Mouse (Mus musculus) telencephalon, adult 2 months (tissue): ENCODE data around the gene Clic1.
"Not testable (repeated sequence)": the region's sequence is repeated elsewhere in the genome, so short reads cannot be mapped to it uniquely, and the experiment has no call there.

ENCODE experiments used
- DNase-seq: peaks from one replicate; pipeline ENCODE4 v3.0.0-alpha.2; 2011; ENCODE audit warnings: low read depth, low spot score

Clic1 gene

GRCm38 (mm10) chr17:35049561-35050016 is at the start of gene Clic1:
Gene Clic1 (plus strand): TSS chr17:35049966.
- no peak for DNase-seq

GRCm38 (mm10) chr17:35000717-35001451 is 48.9 kb upstream of the Clic1 start, which contains the start of gene Vars:
Gene Vars (plus strand): TSS chr17:35000987.
- no peak for DNase-seq

DNA sequence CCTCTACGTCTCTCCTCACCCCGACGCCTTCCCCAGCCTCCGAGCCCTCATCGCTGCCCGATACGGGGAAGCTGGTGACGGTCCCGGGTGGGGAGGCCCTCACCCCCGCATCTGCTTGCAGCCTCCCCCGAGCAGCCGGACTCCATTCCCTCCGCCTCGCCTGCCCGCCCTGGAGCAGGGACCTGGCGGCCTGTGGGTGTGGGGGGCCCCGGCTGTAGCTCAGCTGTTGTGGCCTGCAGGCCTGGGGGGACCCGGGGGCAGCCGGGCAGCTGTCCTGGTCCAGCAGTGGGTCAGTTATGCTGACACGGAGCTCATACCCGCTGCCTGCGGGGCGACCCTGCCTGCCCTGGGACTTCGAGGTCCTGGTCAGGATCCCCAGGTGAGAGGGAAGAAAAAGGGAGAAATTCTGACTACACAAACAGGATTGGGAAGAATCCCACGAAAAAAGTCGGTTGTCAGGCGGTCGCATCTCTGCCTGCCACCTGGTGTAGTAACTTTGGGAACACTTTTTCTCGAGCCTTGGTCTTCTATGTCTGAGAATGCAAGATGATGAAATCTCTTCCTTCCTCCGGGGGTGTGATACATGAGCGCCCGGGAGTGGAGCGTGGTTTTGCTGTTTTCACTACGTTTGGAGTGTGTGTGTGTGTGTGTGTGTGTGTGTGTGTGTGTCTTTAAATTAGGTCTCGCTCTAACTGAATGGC is 48.2 kb upstream of the Clic1 start:
- no peak for DNase-seq

DNA sequence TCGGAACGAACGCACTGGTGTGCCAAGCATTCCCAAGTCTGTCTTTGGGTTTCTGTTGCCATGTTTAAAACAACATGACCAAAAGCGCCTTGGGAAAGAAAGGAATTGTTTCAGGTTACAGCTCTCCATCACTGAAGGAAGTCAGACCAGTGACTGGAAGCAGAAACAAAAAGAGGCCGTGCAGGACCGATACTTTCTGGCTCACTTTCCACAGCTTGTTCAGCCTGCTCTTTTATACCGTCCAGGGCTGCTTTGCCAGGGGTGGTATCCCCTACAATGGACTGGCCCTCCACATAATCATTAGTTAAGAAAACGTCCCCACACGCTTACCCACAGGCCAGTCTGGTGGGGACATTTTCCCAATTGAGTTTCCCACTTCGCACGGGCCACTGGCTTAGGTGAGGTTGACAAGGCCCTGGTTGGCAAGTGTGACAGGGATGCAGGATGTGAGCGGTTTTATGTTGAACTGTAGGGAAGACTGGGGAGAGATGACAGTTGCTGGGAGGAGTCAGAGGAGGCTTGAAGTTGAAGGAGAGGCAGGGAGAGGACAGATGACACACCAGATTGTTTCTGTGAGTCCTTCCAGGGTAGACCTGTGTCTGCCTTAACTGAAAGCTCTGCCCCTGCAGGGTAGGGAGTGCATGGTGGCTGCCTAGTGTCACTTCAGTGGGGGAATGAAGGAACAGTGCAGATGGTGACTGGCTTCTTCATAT is 47.5 kb upstream of the Clic1 start:
- no peak for DNase-seq

DNA sequence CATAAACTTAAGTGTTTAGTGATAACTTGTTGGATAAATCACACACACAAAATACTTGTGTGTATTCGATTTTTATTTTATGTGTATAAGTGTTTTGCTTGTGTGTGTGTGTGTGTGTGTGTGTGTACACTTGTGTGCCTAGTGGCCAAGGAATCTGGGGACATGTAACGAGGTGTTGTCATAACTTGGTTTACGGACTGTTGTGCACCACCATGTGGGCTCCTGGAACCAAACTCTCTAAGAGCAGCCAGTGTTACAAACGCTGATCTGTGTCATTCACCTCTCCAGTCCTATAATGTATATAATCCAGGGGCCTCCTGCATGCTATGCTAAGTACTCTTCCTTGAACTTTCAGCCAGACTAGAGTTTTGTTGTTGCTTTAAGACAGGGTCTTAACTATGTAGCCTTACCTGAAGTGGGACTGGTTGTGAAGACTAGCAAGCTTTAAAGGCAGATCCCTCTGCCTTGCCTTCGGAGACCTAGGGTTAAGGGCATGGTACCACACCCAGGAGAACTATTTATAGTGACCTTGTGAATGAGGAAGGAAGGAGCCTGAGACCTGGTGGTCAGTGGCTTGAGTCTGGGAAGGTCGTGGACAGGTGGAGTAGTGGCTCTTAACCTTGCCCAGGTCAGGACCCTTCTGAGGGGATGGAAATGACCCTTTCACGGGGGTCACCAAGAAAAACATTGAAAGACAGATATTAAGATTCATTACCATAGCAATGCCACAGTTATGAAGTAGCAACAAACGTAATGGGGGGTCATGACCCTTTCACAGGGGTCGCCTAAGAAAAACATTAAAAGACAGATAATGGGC is 46.5 kb upstream of the Clic1 start:
- no peak for DNase-seq

GRCm38 (mm10) chr17:35004075-35004717 is 45.6 kb upstream of the Clic1 start:
- no peak for DNase-seq

DNA sequence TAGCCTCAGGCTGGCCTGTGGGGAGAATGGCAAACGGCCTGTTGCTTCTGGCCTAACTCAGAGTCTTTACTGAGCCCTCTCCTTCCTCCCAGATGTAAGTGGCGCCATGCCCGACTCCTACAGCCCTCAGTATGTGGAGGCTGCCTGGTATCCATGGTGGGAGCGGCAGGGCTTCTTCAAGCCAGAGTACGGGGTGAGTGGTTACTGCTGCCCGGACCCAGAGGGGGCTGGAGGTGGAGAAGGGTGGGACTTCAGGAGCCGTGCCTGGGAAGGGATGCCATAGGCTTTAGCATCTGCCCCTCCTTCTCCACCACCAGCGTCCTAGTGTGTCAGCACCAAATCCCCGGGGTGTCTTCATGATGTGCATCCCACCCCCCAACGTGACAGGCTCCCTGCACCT is 44.6 kb upstream of the Clic1 start:
- DNase-seq, result no peak

GRCm38 (mm10) chr17:35005902-35006301 is 43.9 kb upstream of the Clic1 start:
- DNase-seq, result not testable (repeated sequence)

DNA sequence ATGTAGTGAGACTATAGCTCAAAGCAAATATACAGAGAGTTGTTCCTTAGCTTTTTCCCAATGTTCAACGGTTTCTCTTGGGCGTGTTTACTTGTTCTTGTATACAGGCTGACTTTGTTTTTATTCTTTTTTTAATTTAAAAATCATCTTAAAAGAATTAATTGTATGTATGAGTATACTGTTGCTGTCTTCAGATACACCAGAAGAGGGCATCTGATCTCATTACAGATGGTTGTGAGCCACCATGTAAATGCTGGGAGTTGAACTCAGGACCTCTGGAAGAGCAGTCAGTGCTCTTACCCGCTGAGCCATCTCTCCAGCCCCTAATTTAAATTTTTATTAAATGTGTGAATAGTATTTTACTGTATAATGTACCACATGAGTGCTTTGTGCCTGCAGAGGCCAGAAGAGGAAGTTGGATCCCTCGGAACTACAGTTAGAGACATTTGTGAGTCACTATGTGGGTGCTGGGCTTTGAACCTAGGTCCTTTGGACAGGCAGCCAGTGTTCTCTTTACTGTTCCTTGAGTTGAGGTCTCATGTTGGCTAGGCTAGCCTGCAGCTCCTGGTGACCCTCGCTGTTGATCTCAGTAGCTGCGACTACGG is 42.3 kb upstream of the Clic1 start:
- DNase-seq, result no peak

DNA sequence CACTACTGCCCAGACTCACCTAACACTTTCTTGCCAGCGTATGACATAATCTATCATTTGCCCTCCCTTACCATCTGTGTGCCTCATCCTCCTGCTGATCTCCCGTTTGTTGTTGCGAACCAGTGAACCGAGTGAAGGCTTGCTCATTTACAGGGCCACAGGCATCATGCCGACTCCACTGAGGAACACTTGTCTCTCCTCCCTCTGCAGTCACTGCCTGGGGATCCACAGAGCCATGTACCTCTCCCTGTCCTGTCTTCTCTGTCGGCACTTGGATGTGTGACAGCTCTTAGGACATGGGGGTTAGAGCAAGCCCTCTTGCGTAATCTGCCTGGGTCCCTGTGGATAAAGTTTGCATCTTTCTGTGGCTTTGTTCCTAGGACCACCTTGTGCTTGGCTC is 40.2 kb upstream of the Clic1 start:
- DNase-seq, result no peak

DNA sequence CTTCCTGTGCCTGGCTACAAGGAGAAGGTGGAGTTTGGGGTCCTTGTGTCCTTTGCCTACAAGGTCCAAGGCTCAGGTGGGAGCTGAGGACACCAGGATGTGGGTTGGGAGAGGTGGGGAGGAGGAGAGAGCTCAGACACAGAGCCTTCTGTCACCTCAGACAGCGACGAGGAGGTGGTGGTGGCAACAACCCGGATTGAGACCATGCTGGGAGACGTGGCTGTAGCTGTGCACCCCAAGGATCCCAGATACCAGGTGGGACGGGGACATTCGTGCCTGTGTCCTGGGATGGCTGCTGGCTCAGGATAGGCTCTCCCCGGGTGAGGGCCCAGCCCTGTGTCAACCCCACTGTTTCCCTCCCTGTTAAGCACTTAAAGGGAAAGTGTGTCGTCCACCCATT is 38.3 kb upstream of the Clic1 start:
- no peak for DNase-seq

- no peak for DNase-seq
These were observed 37.3 kb upstream of the Clic1 start for GRCm38 (mm10) chr17:35012430-35012829.

DNA sequence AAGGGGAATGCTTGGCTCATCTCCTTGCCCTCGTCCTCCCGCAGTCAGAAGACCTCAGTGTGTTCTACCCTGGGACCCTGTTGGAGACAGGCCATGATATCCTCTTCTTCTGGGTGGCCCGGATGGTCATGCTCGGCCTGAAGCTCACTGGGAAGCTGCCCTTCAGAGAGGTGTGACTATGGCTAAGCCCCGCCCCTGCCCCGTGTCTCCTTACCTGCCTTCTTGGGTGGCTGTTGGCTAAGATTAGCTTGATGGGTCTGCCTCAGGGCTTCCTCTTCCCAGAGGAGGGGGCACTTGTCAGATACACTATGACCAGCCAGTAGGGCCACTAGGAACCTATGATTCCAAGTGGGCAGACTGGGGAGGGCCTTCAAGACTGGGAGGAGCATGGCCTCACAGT is 36.5 kb upstream of the Clic1 start:
- DNase-seq, result no peak

- no peak for DNase-seq
These were observed 34.5 kb upstream of the Clic1 start for GRCm38 (mm10) chr17:35015296-35015695.

- DNase-seq, result no peak
These were observed 33.4 kb upstream of the Clic1 start, which contains the start of gene Vwa7 for GRCm38 (mm10) chr17:35016376-35016775. Gene Vwa7 (plus strand): TSS chr17:35016579.

DNA sequence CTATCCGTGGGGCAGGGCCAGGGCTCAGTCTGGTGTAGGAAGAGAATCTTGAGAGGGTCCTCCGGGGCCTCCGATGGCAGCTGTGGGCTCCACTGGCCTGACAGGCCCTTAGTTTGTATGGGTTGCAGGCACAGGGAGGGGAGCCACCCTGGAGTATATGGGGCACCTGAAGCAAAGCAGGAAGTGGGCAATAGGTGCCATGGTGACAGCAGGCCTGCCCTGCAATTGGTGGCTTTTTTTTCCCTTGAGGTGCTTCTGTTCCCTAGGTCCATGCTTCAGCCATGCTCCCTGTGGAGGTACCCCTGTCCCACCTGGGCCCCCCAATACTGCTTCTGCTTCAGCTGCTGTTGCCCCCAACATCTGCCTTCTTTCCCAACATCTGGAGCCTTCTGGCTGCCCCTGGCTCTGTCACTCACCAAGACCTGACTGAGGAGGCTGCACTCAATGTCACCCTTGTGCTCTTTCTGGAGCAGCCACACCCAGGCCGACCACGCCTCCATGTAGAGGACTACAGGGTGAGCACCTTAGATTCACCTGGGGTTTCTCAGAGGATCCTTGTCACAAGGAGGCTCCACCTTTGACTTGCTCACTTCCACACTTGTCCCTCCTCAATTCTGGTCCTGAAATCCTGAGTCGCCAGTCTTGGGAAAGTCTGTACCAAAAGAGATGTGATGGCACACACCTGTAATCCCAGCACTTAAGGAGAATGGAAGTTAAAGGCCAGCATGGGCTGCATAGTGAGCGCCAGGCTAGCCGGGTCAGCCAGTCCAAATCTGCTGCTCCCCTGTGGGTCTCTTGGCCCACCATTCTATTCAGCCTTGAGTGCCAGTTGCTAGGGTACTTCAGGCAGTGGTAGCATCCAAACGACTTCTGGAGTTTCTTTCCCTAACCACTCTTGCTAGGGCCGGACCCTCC is 32.7 kb upstream of the Clic1 start:
- no peak for DNase-seq

- no peak for DNase-seq
These were observed 32.1 kb upstream of the Clic1 start for GRCm38 (mm10) chr17:35017706-35018030.

GRCm38 (mm10) chr17:35018171-35018570 is 31.6 kb upstream of the Clic1 start:
- DNase-seq, result no peak

DNA sequence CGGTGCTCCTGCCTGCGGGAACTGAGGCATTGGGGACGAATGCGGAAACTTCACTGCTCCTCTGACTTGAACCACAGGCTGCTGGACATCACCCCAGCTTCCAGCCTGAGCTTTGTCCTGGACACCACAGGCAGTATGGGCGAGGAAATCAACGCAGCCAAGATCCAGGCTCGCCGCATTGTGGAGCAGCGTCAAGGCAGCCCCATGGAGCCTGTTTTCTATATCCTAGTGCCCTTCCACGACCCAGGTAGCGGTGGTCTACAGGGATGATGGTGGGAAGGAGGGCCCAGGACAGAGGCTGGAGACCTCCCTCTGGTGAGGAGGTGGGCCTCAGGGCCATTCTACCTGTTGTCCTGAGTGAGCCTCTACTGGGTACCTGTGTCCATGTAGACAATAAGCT is 29.9 kb upstream of the Clic1 start:
- DNase-seq, result no peak

DNA sequence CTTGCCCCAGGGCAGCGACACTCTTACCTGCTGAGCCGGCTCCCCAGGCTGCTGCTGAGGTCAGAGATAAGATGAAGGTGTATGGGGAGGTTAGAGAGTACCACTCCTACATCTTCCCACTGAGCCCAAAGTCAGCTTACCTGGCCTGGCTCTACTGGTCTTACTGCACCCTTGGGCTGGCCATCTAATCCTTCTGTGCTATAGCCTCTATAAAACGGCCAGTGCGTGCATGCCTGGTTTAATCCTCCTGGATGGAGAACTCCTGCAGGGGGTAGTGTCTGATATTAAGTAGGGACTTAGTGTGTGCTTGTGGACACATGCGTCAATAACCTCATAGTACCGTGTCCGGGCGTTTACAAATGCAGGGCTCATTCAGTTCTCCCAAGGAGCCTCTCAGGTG is 29.2 kb upstream of the Clic1 start:
- DNase-seq, result no peak
